Mouse (Mus musculus) urinary bladder, postnatal 4 days (tissue): ENCODE data around the gene Gmip.

Experiments used
- DNase-seq, 2 experiments: peaks; one replicate each; pipeline ENCODE4 v3.0.0; 2021 to 2022; ENCODE audit warnings: low spot score in 2 of 2

The Gmip gene

DNA sequence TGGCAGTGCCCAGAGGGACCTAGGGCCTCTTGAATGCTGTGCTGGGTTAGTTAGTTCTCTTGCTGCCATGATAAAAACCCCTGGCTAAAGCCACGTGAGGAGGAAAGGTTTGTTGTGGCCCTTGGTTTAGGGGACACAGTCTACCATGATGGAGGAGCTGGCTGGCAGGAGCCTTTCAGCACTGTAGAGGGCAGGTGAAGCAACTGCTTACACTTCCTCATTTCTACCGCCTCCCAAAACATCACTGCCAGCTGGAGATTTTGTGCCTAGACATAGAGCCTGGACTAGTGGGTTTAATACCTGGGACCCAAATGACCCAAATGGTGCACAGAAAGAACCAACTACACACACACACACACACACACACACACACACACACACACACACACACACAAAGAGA, 52.8 kb downstream of the Gmip start:
- no peak for DNase-seq

DNA sequence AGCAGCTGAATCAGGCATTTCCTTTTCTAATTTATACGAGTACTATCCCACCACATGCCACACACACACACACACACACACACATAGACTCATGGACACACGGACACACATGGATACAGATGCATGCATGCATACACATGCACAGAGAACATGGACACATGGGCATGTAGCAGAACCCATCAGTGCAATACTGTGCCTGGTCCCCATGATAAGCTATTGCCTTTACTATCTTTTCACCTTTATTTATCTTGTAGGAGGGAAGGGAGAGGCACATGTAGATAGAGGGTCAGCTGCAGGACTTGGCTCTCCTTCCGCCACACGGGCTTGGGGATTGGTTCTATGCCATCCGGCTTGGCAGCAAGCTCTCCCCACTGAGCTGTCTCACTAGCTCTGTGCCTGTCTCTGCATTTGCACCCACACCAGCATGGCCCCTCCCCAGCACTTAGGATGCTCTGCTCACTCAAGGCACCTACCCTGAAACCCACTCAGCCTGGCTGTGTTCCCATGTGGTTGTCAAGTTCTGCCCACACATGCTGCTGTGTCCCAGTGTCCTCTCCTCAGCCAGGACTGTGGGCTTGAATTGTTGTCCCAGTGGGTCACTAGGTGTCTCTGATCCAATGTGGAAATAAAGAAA, 55.0 kb downstream of the Gmip start:
- no peak for DNase-seq

DNA sequence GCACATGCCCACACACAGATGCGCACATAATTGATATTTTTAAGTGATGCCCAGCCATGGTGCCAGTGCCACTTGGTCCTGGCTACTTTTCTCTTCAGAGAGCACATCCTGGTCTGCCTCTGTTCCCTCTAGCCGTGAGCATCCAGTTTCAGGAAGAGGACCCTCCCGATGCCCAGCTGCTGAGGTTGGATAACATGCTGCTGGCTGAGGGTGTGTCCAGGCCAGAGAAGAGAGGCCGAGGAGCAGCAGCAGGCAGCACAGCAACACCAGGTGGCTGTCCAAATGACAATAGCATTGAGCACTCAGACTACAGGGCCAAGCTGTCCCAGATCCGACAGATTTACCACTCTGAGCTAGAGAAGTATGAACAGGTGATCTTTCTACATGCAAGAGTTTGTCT, 55.7 kb downstream of the Gmip start:
- no peak for DNase-seq

DNA sequence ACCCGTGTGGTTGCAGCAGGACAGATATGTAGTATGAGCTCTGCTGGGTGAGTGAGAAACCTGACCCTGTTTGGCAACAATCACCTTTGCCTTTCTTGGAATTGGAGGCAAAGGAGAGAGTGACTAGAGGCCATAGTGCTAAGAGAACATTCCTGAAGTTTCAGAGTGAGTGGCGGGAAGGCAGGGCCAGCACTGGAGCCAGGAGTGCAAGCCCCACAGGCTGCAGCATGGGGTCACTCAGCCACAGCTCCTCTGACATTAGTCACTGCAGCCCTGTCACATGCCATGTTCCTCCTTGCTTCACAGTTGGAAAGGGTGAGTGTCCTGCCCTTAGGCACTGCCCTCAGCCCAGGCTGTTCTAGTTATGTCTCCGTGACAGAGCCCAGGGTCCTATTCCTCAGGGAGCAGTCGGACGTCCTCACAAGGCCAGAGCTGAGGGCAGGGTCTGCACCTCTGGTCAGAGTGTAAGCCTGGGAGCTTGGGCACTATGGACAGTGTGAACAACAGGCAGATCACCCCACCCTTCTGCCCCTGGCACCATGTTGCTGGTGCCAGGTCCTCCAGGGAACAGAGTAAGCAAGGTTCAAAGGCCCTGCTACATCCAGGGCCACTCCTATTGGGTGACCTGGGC, 59.3 kb downstream of the Gmip start:
- DNase-seq, result peak in 1 of 2 experiments; percentile 58

DNA sequence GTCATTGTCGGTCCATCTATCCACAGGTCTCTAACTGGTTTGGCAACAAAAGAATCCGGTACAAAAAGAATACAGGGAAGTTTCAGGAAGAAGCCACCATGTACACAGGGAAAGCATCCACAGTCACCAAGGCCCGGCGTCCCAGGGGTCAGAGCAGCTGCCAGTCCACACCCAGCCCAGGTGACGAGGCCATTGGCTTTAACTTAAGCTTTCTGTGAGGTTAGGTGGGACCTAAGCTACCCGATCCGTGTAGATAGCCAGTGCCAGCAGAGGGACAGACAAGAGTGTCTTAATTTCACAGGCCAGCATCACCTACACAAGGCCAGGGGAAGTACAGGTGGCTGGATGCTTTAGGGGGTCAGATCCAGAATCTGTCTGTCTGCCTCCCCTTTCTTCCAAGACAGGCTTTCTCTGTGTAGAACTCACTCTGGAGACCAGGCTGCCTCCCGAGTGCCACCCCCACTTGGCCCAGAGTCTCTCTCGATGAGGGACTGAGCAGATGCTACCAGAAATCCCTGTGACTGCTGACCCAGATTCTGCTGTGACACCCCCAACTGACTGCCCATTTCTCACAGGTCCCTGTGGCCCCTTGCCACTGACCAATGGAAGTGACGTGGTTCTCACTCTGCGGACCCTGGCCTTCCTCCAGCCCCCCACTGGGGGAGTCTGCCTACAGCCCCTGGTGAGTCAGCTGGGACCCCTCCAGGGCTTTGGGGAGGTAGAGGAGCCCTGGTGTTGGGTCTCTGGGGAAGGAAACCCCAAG, 61.7 kb downstream of the Gmip start:
- DNase-seq, result no peak

DNA sequence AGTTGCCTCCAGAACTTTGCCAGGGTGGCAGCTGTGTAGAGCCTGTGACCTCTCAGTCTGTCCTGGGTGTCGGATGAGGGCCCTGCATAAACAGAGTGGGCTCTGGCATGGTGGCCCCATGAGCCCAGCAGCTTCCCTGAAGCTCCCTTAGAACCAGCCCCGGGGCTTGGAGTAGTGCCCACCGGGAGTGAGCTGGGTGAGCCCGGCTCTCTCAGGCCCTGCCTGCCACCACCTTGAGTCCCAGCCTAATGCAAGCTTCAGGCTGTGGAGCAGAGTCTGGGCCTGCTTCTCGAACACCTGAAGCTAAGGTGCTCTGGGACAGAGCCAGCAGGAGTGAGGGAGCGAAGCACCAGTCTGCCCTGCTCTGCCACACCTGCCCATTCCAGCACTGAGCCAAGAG, 62.4 kb downstream of the Gmip start:
- no peak for DNase-seq
